Mouse (Mus musculus): Measurements from ENCODE around the gene Musk.

- TF ChIP-seq POLR2A (IDR thresholded peaks at IDR 0.05; ENCODE audit: insufficient read depth, low read depth, low read length) (no peak), CTCF (IDR thresholded peaks at IDR 0.05; ENCODE audit: insufficient read depth, low read depth, low read length) (no peak)
These were observed 3.0 kb downstream of the Musk start for GRCm38 (mm10) chr4:58288753-58289152.

Data from olfactory bulb, adult 2 months (tissue).